Mouse (Mus musculus): ENCODE measurements around the gene Usp2. TPM values are rescaled to one million over a fixed set of nuclear protein-coding genes. Genes with fewer than 3 reads are reported as not detected.
A peak's percentile ranks its signal among the peaks of the same experiment; 100 is the strongest.

Usp2 gene
- total and polyA plus RNA-seq, 3 experiments = 3.6 to 13.9 TPM; not detected in 1

- Histone ChIP-seq H3K4me3 (ENCODE audit: control insufficient read depth in 1 of 2, insufficient read depth in 1 of 2, low read depth in 2 of 2, low read length in 2 of 2) (no peak overlapping the region), H3K27me3 (ENCODE audit: control insufficient read depth in 1 of 2, insufficient read depth in 2 of 2, low read length in 2 of 2) (no peaks in the 10 kb centered on the region), H3K27ac (ENCODE audit: control insufficient read depth, low read depth, low read length) (no peak overlapping the region), H3K4me1 (ENCODE audit: control insufficient read depth in 1 of 2, insufficient read depth in 2 of 2, low read length in 2 of 2) (peaks cover 0 to 6% of the 10 kb centered on the region in 2 experiments; a peak in 1 of 4 replicates), H3K9me3 (replicated peaks; ENCODE audit: insufficient read depth, low read length) (no peaks in the 10 kb centered on the region), H3K79me2 (ENCODE audit: control insufficient read depth, insufficient read depth, low read length, poor library complexity) (no peaks in the 10 kb centered on the region), H3K36me3 (ENCODE audit: control insufficient read depth in 1 of 2, insufficient read depth in 2 of 2, low read length in 2 of 2) (peaks cover 0 to 2% of the 10 kb centered on the region in 2 experiments; a peak in 1 of 4 replicates), H3K9ac (ENCODE audit: control insufficient read depth, low read depth, low read length, poor library complexity, severe bottlenecking) (no peak overlapping the region)
- TF ChIP-seq NRF1 (IDR thresholded peaks at IDR 0.05; ENCODE audit: insufficient read depth, low read depth, low read length, poor library complexity, severe bottlenecking) = no peak
- TF ChIP-seq HCFC1 (IDR thresholded peaks at IDR 0.05; ENCODE audit: low read depth, low read length) = no peak
- TF ChIP-seq ELF1 (IDR thresholded peaks at IDR 0.05; ENCODE audit: low read depth, low read length) = no peak
- TF ChIP-seq MYB (IDR thresholded peaks at IDR 0.05; ENCODE audit: low read depth, low read length) = no peak
- 0 out of 2 replicates have a peak, but pooled peaks have one; percentile 15 for TF ChIP-seq ZC3H11A (IDR thresholded peaks at IDR 0.05; ENCODE audit: low read depth, low read length)
- TF ChIP-seq ZNF384 (IDR thresholded peaks at IDR 0.05; ENCODE audit: low read depth, low read length) = no peak
- peak; percentile 67 to 73 (median 69) for TF ChIP-seq CTCF (IDR thresholded peaks at IDR 0.05 in 2 of 3, conservative IDR thresholded peaks at IDR 0.05 in 1 of 3; ENCODE audit: control insufficient read depth in 1 of 3, insufficient read depth in 1 of 3, low read depth in 2 of 3, low read length in 3 of 3, poor library complexity in 1 of 3, severe bottlenecking in 1 of 3)
- TF ChIP-seq SIN3A (IDR thresholded peaks at IDR 0.05; ENCODE audit: low read length) = no peak
- TF ChIP-seq SMC3 (IDR thresholded peaks at IDR 0.05; ENCODE audit: low read depth, low read length) = peak; percentile 73
- no peak for TF ChIP-seq ZKSCAN1 (IDR thresholded peaks at IDR 0.05; ENCODE audit: low read depth, low read length)
- TF ChIP-seq RAD21 (IDR thresholded peaks at IDR 0.05; ENCODE audit: low read depth, low read length) = peak; percentile 38
- TF ChIP-seq GATA1 (IDR thresholded peaks at IDR 0.05; ENCODE audit: low read depth, low read length) = no peak
- DNase-seq (ENCODE audit: low read depth, low spot score) = peak; percentile 54
These were observed 57.5 kb downstream of the Usp2 start for GRCm38 (mm10) chr9:44124317-44124716.

- no peaks in the 10 kb centered on the region for H3K9me3 ChIP-seq (replicated peaks; ENCODE audit: insufficient read depth, low read length)
- TF ChIP-seq ZC3H11A (IDR thresholded peaks at IDR 0.05; ENCODE audit: low read depth, low read length) = no peak
- TF ChIP-seq MAX (IDR thresholded peaks at IDR 0.05; ENCODE audit: low read length) = no peak
- TF ChIP-seq CHD1 (IDR thresholded peaks at IDR 0.05; ENCODE audit: low read depth, low read length) = no peak
- no peak for TF ChIP-seq RAD21 (IDR thresholded peaks at IDR 0.05; ENCODE audit: low read depth, low read length)
- TF ChIP-seq TBP (IDR thresholded peaks at IDR 0.05; ENCODE audit: low read depth, low read length) = no peak
- TF ChIP-seq CHD2 (IDR thresholded peaks at IDR 0.05; ENCODE audit: low read length) = no peak
- TF ChIP-seq MXI1 (IDR thresholded peaks at IDR 0.05; ENCODE audit: low read depth, low read length) = no peak
- TF ChIP-seq ZNF384 (IDR thresholded peaks at IDR 0.05; ENCODE audit: low read depth, low read length) = no peak
- no peak for TF ChIP-seq TAL1 (IDR thresholded peaks at IDR 0.05; ENCODE audit: low read length)
- TF ChIP-seq JUND (IDR thresholded peaks at IDR 0.05; ENCODE audit: low read depth, low read length) = no peak
- no peak overlapping the region for H3K9ac ChIP-seq (ENCODE audit: control insufficient read depth, low read depth, low read length, poor library complexity, severe bottlenecking)
- no peak for DNase-seq (ENCODE audit: low read depth, low spot score)
- H3K4me1 ChIP-seq (ENCODE audit: control insufficient read depth in 1 of 2, insufficient read depth in 2 of 2, low read length in 2 of 2) = peaks cover 0 to 6% of the 10 kb centered on the region in 2 experiments; a peak in 1 of 4 replicates
- H3K4me3 ChIP-seq (ENCODE audit: control insufficient read depth in 1 of 2, insufficient read depth in 1 of 2, low read depth in 2 of 2, low read length in 2 of 2) = no peak overlapping the region
- H3K27ac ChIP-seq (ENCODE audit: control insufficient read depth, low read depth, low read length) = no peak overlapping the region
- no peaks in the 10 kb centered on the region for H3K79me2 ChIP-seq (ENCODE audit: control insufficient read depth, insufficient read depth, low read length, poor library complexity)
- H3K36me3 ChIP-seq (ENCODE audit: control insufficient read depth in 1 of 2, insufficient read depth in 2 of 2, low read length in 2 of 2) = peaks cover 0 to 2% of the 10 kb centered on the region in 2 experiments; a peak in 1 of 4 replicates
- no peaks in the 10 kb centered on the region for H3K27me3 ChIP-seq (ENCODE audit: control insufficient read depth in 1 of 2, insufficient read depth in 2 of 2, low read length in 2 of 2)
These were observed 58.2 kb downstream of the Usp2 start for GRCm38 (mm10) chr9:44125026-44125425.

All from MEL (cell line).